Mouse (Mus musculus) heart, adult 2 months (tissue): ENCODE measurements at regions not wholly inside any gene's neighbourhood (a gene's known extent, or its start where the extent isn't known, plus 50 kb on each side); places are given as distances from the start of the nearest gene placed in this dataset.

ENCODE experiments used
- DNase-seq, 2 experiments: peaks; one replicate each; pipeline ENCODE4 v3.0.0; 2021
- H3K27ac ChIP-seq: fragments of 200-600 bp; 2 replicates; pipeline ENCODE4 v1.8.1; 2022
- H3K27me3 ChIP-seq: fragments of 200-500 bp; 2 replicates; pipeline ENCODE4 v1.6.1; 2012; ENCODE audit warnings: mild to moderate bottlenecking, low read length, inconsistent platforms, mixed read lengths; ENCODE audit not compliant: control insufficient read depth, insufficient read depth
- H3K36me3 ChIP-seq: fragments of 200-500 bp; 2 replicates; pipeline ENCODE4 v1.6.1; 2012; ENCODE audit warnings: low read length, inconsistent platforms; ENCODE audit not compliant: control insufficient read depth, insufficient read depth
- H3K4me1 ChIP-seq: fragments of 200-500 bp; 2 replicates; pipeline ENCODE4 v1.6.1; 2011; ENCODE audit warnings: low read length; ENCODE audit not compliant: control insufficient read depth, insufficient read depth
- H3K4me3 ChIP-seq: fragments of 200-600 bp; 2 replicates; pipeline ENCODE4 v1.8.1; 2022
- H3K79me2 ChIP-seq: fragments of 200-500 bp; replicated peaks from 2 replicates; pipeline ENCODE4 v1.6.1; 2012; ENCODE audit warnings: mild to moderate bottlenecking, inconsistent platforms, low read length, moderate library complexity, mixed read lengths; ENCODE audit not compliant: control insufficient read depth, insufficient read depth
- H3K9ac ChIP-seq: fragments of 200-500 bp; 2 replicates; pipeline ENCODE4 v1.6.1; 2012; ENCODE audit warnings: low read depth, mild to moderate bottlenecking, control low read depth, inconsistent platforms, low read length, mixed read lengths
- CTCF ChIP-seq: fragments of 200-600 bp; IDR thresholded peaks from 2 replicates; pipeline ENCODE4 v1.8.1; 2022; ENCODE audit warnings: antibody characterized with exemption, mild to moderate bottlenecking, moderate library complexity
- EP300 ChIP-seq: fragments of 200-500 bp; IDR thresholded peaks from 2 replicates; pipeline ENCODE4 v1.6.1; 2011; ENCODE audit warnings: low read depth, low read length, control low read depth; ENCODE audit not compliant: insufficient read depth
- POLR2A ChIP-seq: fragments of 200-500 bp; IDR thresholded peaks from 2 replicates; pipeline ENCODE4 v1.6.1; 2011; ENCODE audit warnings: mild to moderate bottlenecking, low read depth, low read length, control low read depth; ENCODE audit not compliant: insufficient read depth
- WGBS: fragments of 180-500 bp; shearing (Covaris S2); methylation state at CpG from one replicate; pipeline ENCODE4 v1.1.7; 2018; 5-methylcytosine and 5-hydroxymethylcytosine counted together
- intact Hi-C: fragments of 180-260 bp; cut with DNase I; formaldehyde crosslinking; loops from one replicate; pipeline ENCODE4 v1.15.1; 2025

- H3K27ac ChIP-seq, result no peak overlapping the region
- H3K79me2 ChIP-seq, result no peaks in the 10 kb centered on the region
- WGBS, result 78% methylated on average over 15 of the region's 15 CpGs
- intact Hi-C loops, result loop anchor here (5.0 kb wide), 1 partner anchor 63 kb away; no protein-coding TSS in a partner anchor
- H3K4me1 ChIP-seq, result no peaks in the 10 kb centered on the region
- no peaks in the 10 kb centered on the region for H3K36me3 ChIP-seq
- no peak for DNase-seq
- H3K27me3 ChIP-seq, result no peaks in the 10 kb centered on the region
- H3K9ac ChIP-seq, result no peak overlapping the region
- H3K4me3 ChIP-seq, result no peak overlapping the region
- TF ChIP-seq EP300, result no peak
- no peak for TF ChIP-seq POLR2A
- TF ChIP-seq CTCF, result no peak
Observed at GRCm38 (mm10) chr8:93724896-93725489, 84.8 kb upstream of the Gnao1 start.

GRCm38 (mm10) chr8:93729124-93729930 is 80.4 kb upstream of the Gnao1 start:
- intact Hi-C loops, result loop anchor here (5.0 kb wide), 1 partner anchor 67 kb away; no protein-coding TSS in a partner anchor
- Histone ChIP-seq H3K27me3 (no peaks in the 10 kb centered on the region), H3K79me2 (no peaks in the 10 kb centered on the region), H3K4me1 (no peaks in the 10 kb centered on the region), H3K36me3 (no peaks in the 10 kb centered on the region), H3K4me3 (no peak overlapping the region), H3K9ac (no peak overlapping the region), H3K27ac (no peak overlapping the region)
- DNase-seq, result no peak
- TF ChIP-seq CTCF, result no peak
- TF ChIP-seq POLR2A, result no peak
- TF ChIP-seq EP300, result no peak
- WGBS, result 61% methylated on average over 15 of the region's 15 CpGs

GRCm38 (mm10) chr8:93730738-93731700 is 78.7 kb upstream of the Gnao1 start:
- no peaks in the 10 kb centered on the region for H3K79me2 ChIP-seq
- H3K9ac ChIP-seq, result no peak overlapping the region
- H3K27me3 ChIP-seq, result no peaks in the 10 kb centered on the region
- 69% methylated on average over 14 of the region's 14 CpGs for WGBS
- DNase-seq, result no peak
- no peak overlapping the region for H3K27ac ChIP-seq
- no peaks in the 10 kb centered on the region; the same call in 1 of the 2 replicates for H3K4me1 ChIP-seq
- H3K4me3 ChIP-seq, result no peak overlapping the region
- no peak for TF ChIP-seq CTCF
- no peak for TF ChIP-seq EP300
- TF ChIP-seq POLR2A, result no peak
- intact Hi-C loops, result no loop called here
- H3K36me3 ChIP-seq, result no peaks in the 10 kb centered on the region

- Histone ChIP-seq H3K36me3 (no peaks in the 10 kb centered on the region), H3K4me1 (no peaks in the 10 kb centered on the region; the same call in 1 of the 2 replicates), H3K27me3 (no peaks in the 10 kb centered on the region), H3K9ac (no peak overlapping the region), H3K4me3 (no peak overlapping the region), H3K79me2 (no peaks in the 10 kb centered on the region), H3K27ac (no peak overlapping the region)
- intact Hi-C loops, result no loop called here
- peak in 1 of 2 experiments; percentile 3 for DNase-seq
- 12% methylated on average over 4 of the region's 4 CpGs for WGBS
- no peak for TF ChIP-seq POLR2A
- TF ChIP-seq CTCF, result no peak
- no peak for TF ChIP-seq EP300
Observed at GRCm38 (mm10) chr8:93734818-93735217, 74.9 kb upstream of the Gnao1 start.

GRCm38 (mm10) chr8:93740281-93740680 is 69.5 kb upstream of the Gnao1 start:
- no peak overlapping the region for H3K9ac ChIP-seq
- DNase-seq, result no peak
- no peak overlapping the region for H3K4me3 ChIP-seq
- H3K27me3 ChIP-seq, result no peaks in the 10 kb centered on the region
- H3K79me2 ChIP-seq, result no peaks in the 10 kb centered on the region
- H3K36me3 ChIP-seq, result no peaks in the 10 kb centered on the region
- intact Hi-C loops, result no loop called here
- WGBS, result 78% methylated on average over 3 of the region's 3 CpGs
- H3K4me1 ChIP-seq, result no peaks in the 10 kb centered on the region
- no peak overlapping the region for H3K27ac ChIP-seq
- TF ChIP-seq CTCF, result no peak
- TF ChIP-seq EP300, result no peak
- TF ChIP-seq POLR2A, result no peak
